Mouse (Mus musculus) heart, embryonic 13.5 days (tissue): ENCODE data around the gene Galnt12. TPM values are rescaled to one million over a fixed set of nuclear protein-coding genes. Genes with fewer than 3 reads are reported as not detected.

Source experiments
- ATAC-seq: fragments of 200-750 bp; cut with Nextera tagmentation; 2 replicates; pipeline ENCODE4 v1.8.0; 2017; ENCODE audit warnings: moderate TSS enrichment; ENCODE audit not compliant: insufficient number of reproducible peaks, low FRiP score, low TSS enrichment; ENCODE audit errors: extremely low read depth
- H3K27ac ChIP-seq: fragments of 300-500 bp; sonication (generic); replicated peaks from 2 replicates; pipeline ENCODE4 v1.5.1; 2015; ENCODE audit warnings: moderate library complexity, mild to moderate bottlenecking, inconsistent platforms
- H3K27me3 ChIP-seq: fragments of 300-500 bp; sonication (generic); replicated peaks from 2 replicates; pipeline ENCODE4 v1.6.1; 2015; ENCODE audit warnings: mild to moderate bottlenecking, inconsistent platforms
- H3K36me3 ChIP-seq: fragments of 300-500 bp; sonication (generic); 2 replicates; pipeline ENCODE4 v1.6.1; 2015; ENCODE audit warnings: mild to moderate bottlenecking, inconsistent platforms
- H3K4me1 ChIP-seq: fragments of 300-500 bp; sonication (generic); 2 replicates; pipeline ENCODE4 v1.6.1; 2015; ENCODE audit warnings: inconsistent platforms
- H3K4me2 ChIP-seq: fragments of 300-500 bp; sonication (generic); 2 replicates; pipeline ENCODE4 v1.6.1; 2015; ENCODE audit warnings: inconsistent platforms, mild to moderate bottlenecking, moderate library complexity
- H3K4me3 ChIP-seq: fragments of 300-500 bp; sonication (generic); 2 replicates; pipeline ENCODE4 v1.5.1; 2015; ENCODE audit warnings: moderate library complexity, mild to moderate bottlenecking, inconsistent platforms
- H3K9ac ChIP-seq: fragments of 300-500 bp; sonication (generic); 2 replicates; pipeline ENCODE4 v1.6.1; 2015; ENCODE audit warnings: inconsistent platforms, mild to moderate bottlenecking, moderate library complexity
- H3K9me3 ChIP-seq: fragments of 300-500 bp; sonication (generic); 2 replicates; pipeline ENCODE4 v1.6.1; 2016; ENCODE audit warnings: inconsistent platforms
- WGBS: fragments of 180-500 bp; shearing (Covaris S2); methylation state at CpG from one replicate; pipeline ENCODE4 v1.1.7; 2015; ENCODE audit warnings: mixed read lengths; 5-methylcytosine and 5-hydroxymethylcytosine counted together
- polyA plus RNA-seq: library from polyadenylated mRNA; unstranded; fragments of >200 nt; fragmentation: Nextera tagmentation; extraction: Ambion mirVana; gene quantifications from 2 replicates; pipeline ENCODE4 v1.2.1, GENCODE M21; 2015

Galnt12 gene
- polyA plus RNA-seq, 1 experiment from 2014 or later: 1.4 TPM

GRCm38 (mm10) chr4:47137479-47137878, 45.8 kb downstream of the Galnt12 start:
- H3K4me2 ChIP-seq: no peak overlapping the region
- H3K27me3 ChIP-seq: peaks cover 19% of the 10 kb centered on the region; the same call in 1 of the 2 replicates
- H3K9ac ChIP-seq: no peak overlapping the region
- H3K4me3 ChIP-seq: no peak overlapping the region
- no peak for ATAC-seq
- H3K4me1 ChIP-seq: peaks cover 13% of the 10 kb centered on the region
- WGBS: 64% methylated on average over 5 of the region's 5 CpGs
- no peaks in the 10 kb centered on the region for H3K9me3 ChIP-seq
- H3K27ac ChIP-seq: no peak overlapping the region
- H3K36me3 ChIP-seq: no peaks in the 10 kb centered on the region

DNA sequence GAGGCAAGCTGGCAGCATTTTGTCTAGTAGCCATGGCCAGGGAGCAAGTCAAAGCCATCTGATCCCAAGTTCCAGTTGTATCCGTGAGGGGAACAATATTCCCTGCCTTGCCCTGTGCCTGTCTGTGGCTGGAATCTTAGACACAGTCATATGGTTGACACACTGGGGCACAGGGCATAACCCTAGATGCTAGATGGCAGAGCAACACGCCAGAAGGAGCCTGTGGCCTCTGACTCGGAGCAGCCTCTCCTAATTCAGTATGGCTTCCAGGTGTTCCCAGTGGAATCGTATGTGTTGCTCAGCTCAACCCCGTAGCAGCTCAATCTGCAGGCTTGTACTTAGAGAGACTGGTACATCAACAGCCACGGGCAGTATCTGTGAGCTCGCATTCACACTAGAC, 46.7 kb downstream of the Galnt12 start:
- no peaks in the 10 kb centered on the region for H3K9me3 ChIP-seq
- H3K27me3 ChIP-seq: peaks cover 18% of the 10 kb centered on the region; the same call in 1 of the 2 replicates
- no peak overlapping the region for H3K27ac ChIP-seq
- H3K9ac ChIP-seq: no peak overlapping the region
- no peak for ATAC-seq
- H3K4me3 ChIP-seq: no peak overlapping the region
- H3K36me3 ChIP-seq: no peaks in the 10 kb centered on the region
- H3K4me1 ChIP-seq: peaks cover 13% of the 10 kb centered on the region
- 77% methylated on average over 7 of the region's 7 CpGs for WGBS
- H3K4me2 ChIP-seq: no peak overlapping the region

- no peak for ATAC-seq
- H3K9ac ChIP-seq: no peak overlapping the region
- H3K4me2 ChIP-seq: no peak overlapping the region
- no peaks in the 10 kb centered on the region for H3K9me3 ChIP-seq
- peaks cover 15% of the 10 kb centered on the region; the same call in 1 of the 2 replicates for H3K27me3 ChIP-seq
- H3K27ac ChIP-seq: peak overlapping the region; percentile 56
- no peak overlapping the region for H3K4me3 ChIP-seq
- 30% methylated on average over 9 of the region's 9 CpGs for WGBS
- no peaks in the 10 kb centered on the region for H3K36me3 ChIP-seq
- H3K4me1 ChIP-seq: peaks cover 17% of the 10 kb centered on the region
These were observed 47.5 kb downstream of the Galnt12 start for GRCm38 (mm10) chr4:47138967-47139777.

GRCm38 (mm10) chr4:47140301-47140700, 48.6 kb downstream of the Galnt12 start:
- WGBS: 75% methylated on average over 3 of the region's 3 CpGs
- Histone ChIP-seq H3K27me3 (peaks cover 15% of the 10 kb centered on the region; the same call in 1 of the 2 replicates), H3K4me2 (no peak overlapping the region), H3K9ac (no peak overlapping the region), H3K36me3 (no peaks in the 10 kb centered on the region), H3K9me3 (no peaks in the 10 kb centered on the region), H3K27ac (no peak overlapping the region), H3K4me3 (no peak overlapping the region), H3K4me1 (peaks cover 17% of the 10 kb centered on the region)
- no peak for ATAC-seq

GRCm38 (mm10) chr4:47141444-47142154, 49.9 kb downstream of the Galnt12 start:
- whole genome bisulfite sequencing: 80% methylated on average over 10 of the region's 10 CpGs
- ATAC-seq: no peak

DNA sequence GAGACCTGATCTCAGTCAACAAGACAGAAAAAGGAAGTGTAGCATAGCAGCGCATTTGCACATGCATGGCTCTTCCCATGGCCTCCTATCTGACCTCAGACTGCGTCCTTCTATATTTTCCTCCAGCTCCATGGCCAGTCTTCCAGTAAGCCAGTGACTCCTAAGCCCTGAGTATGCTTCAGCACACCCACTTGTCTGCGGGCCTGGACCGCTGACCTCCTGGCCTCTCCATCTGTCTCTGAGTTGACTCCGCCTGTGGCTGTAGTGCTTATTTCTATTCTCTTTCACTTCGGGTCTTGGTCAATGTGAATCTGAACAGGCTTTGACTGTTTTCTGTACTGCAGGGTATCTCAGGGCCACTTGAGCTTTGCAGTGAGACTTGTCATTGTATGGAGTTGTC, 52.1 kb downstream of the Galnt12 start:
- Histone ChIP-seq H3K27me3 (peaks cover 15% of the 10 kb centered on the region; the same call in 1 of the 2 replicates), H3K9me3 (no peaks in the 10 kb centered on the region), H3K4me2 (no peak overlapping the region), H3K36me3 (no peaks in the 10 kb centered on the region), H3K9ac (no peak overlapping the region), H3K27ac (no peak overlapping the region), H3K4me3 (no peak overlapping the region), H3K4me1 (peaks cover 16% of the 10 kb centered on the region)
- no peak for ATAC-seq
- WGBS: 59% methylated on average over 6 of the region's 6 CpGs

More at GRCm38 (mm10) chr4:47141444-47142154, 49.9 kb downstream of the Galnt12 start:
- Histone ChIP-seq H3K4me2 (no peak overlapping the region), H3K36me3 (no peaks in the 10 kb centered on the region), H3K9ac (no peak overlapping the region), H3K4me1 (peaks cover 17% of the 10 kb centered on the region), H3K27ac (no peak overlapping the region), H3K4me3 (no peak overlapping the region), H3K27me3 (peaks cover 15% of the 10 kb centered on the region; the same call in 1 of the 2 replicates), H3K9me3 (no peaks in the 10 kb centered on the region)

DNA sequence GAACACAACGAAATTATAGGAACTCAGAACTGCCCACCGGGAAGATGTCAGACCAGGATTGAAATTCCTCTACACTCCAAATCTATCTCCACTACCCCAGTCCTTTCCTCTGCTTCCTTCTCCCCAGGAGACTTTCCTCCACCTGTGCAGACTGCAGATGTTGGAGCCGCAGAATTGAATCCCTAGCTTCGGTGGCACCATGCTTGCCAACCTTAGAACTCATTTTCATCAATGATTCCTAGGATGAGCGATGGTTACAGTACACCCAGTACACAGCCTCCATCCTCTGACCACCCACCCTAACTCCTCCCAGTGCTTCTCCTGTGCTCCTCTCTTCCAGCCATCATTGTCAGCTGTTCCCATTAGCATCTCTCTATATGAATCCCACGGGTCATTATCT, 53.6 kb downstream of the Galnt12 start:
- H3K27ac ChIP-seq: no peak overlapping the region
- 82% methylated on average over 6 of the region's 6 CpGs for WGBS
- no peak for ATAC-seq

GRCm38 (mm10) chr4:47146561-47146960, 54.9 kb downstream of the Galnt12 start:
- no peak overlapping the region for H3K9ac ChIP-seq
- no peaks in the 10 kb centered on the region for H3K36me3 ChIP-seq
- H3K9me3 ChIP-seq: no peaks in the 10 kb centered on the region
- H3K4me2 ChIP-seq: no peak overlapping the region
- no peak for ATAC-seq
- no peak overlapping the region for H3K27ac ChIP-seq
- peaks cover 16% of the 10 kb centered on the region for H3K4me1 ChIP-seq
- H3K27me3 ChIP-seq: peaks cover 8% of the 10 kb centered on the region; the same call in 1 of the 2 replicates
- 57% methylated on average over 4 of the region's 4 CpGs for WGBS
- no peak overlapping the region for H3K4me3 ChIP-seq

More for the DNA sequence above, 53.6 kb downstream of the Galnt12 start:
- H3K4me2 ChIP-seq: no peak overlapping the region
- H3K27me3 ChIP-seq: peaks cover 15% of the 10 kb centered on the region; the same call in 1 of the 2 replicates
- no peaks in the 10 kb centered on the region for H3K36me3 ChIP-seq
- no peak overlapping the region for H3K9ac ChIP-seq
- peaks cover 9% of the 10 kb centered on the region for H3K4me1 ChIP-seq
- H3K9me3 ChIP-seq: no peaks in the 10 kb centered on the region
- no peak overlapping the region for H3K4me3 ChIP-seq

GRCm38 (mm10) chr4:47149963-47150362, 58.3 kb downstream of the Galnt12 start:
- 18% methylated on average over 3 of the region's 3 CpGs for WGBS
- no peak for ATAC-seq
- no peak overlapping the region for H3K27ac ChIP-seq

DNA sequence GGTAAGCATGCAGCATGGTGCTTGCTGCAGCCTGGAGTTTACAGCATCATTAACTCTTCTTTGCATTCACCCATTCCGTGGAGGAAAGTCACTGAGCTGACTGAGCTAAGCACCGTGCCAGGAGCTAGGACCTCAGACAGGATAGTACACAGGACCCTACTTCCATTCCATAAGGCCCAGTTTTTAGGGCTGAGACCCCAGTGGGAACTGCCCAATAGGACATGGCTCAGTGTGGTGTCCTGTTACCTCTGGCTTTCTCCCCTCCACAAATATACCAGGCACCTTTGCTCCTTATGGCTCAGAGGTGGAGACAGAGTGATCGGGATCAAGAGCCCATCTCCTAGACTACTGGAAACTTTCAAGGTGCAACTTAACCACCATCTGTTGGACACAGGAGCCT, 59.1 kb downstream of the Galnt12 start:
- Histone ChIP-seq H3K4me1 (peaks cover 20% of the 10 kb centered on the region), H3K9ac (no peak overlapping the region), H3K36me3 (no peaks in the 10 kb centered on the region), H3K27me3 (no peaks in the 10 kb centered on the region), H3K9me3 (no peaks in the 10 kb centered on the region), H3K4me3 (no peak overlapping the region), H3K4me2 (no peak overlapping the region), H3K27ac (no peak overlapping the region)
- no peak for ATAC-seq
- WGBS: 82% methylated on average over 3 of the region's 3 CpGs

More at GRCm38 (mm10) chr4:47149963-47150362, 58.3 kb downstream of the Galnt12 start:
- Histone ChIP-seq H3K4me2 (no peak overlapping the region), H3K27me3 (no peaks in the 10 kb centered on the region), H3K4me1 (peaks cover 20% of the 10 kb centered on the region), H3K36me3 (no peaks in the 10 kb centered on the region), H3K9ac (no peak overlapping the region), H3K4me3 (no peak overlapping the region), H3K9me3 (no peaks in the 10 kb centered on the region)

- ATAC-seq: no peak; the same call in 1 of the 2 replicates
- peaks cover 20% of the 10 kb centered on the region for H3K4me1 ChIP-seq
- no peaks in the 10 kb centered on the region for H3K36me3 ChIP-seq
- no peak overlapping the region for H3K9ac ChIP-seq
- no peak overlapping the region for H3K4me2 ChIP-seq
- peak overlapping the region; percentile 45; the same call in 1 of the 2 replicates for H3K27ac ChIP-seq
- no peaks in the 10 kb centered on the region for H3K9me3 ChIP-seq
- no peaks in the 10 kb centered on the region for H3K27me3 ChIP-seq
- WGBS: 40% methylated on average over 8 of the region's 8 CpGs
- H3K4me3 ChIP-seq: no peak overlapping the region
These were observed 60.0 kb downstream of the Galnt12 start for GRCm38 (mm10) chr4:47151553-47152183.
